Mouse (Mus musculus): ENCODE data around the gene Pphln1. TPM values are rescaled to one million over a fixed set of nuclear protein-coding genes. Genes with fewer than 3 reads are reported as not detected.

Pphln1 gene
- polyA plus RNA-seq, 1 experiment from 2014 or later, result 32.4 TPM

DNA sequence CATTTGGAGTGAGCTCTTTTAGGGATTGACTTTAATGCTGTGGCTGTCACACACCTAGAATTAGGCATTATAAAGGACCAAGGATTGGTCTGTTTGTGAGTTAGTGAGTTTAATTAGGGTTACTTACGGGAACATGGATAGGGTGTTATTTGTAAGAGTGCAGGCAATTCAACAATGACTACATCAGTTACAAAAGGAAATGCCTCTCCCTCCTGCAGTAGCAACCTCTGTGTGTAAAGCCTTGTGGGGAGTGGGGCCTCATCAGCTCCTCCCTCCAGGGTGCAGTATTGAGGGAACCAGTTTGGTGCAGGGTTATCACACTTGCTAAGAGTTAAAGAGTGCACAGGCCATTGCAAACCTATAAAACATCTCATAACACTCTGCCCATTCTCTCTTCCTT lies 73.9 kb downstream of the Pphln1 start:
- TF ChIP-seq CTCF (IDR thresholded peaks at IDR 0.05; ENCODE audit: low read depth), result no peak
- no peak for DNase-seq (ENCODE audit: low spot score)
- Histone ChIP-seq H3K27ac (no peak overlapping the region), H3K4me2 (ENCODE audit: low read length) (no peak overlapping the region), H3K9me3 (replicated peaks; ENCODE audit: low read length) (no peaks in the 10 kb centered on the region), H3K4me3 (replicated peaks; ENCODE audit: low read depth, low read length) (no peak overlapping the region), H3K4me1 (replicated peaks; ENCODE audit: insufficient read depth, low read length) (no peaks in the 10 kb centered on the region), H3K36me3 (ENCODE audit: insufficient read depth, low read length) (0 out of 2 replicates have a peak, but pooled peaks cover 3% of the 10 kb centered on the region), H3K27me3 (ENCODE audit: insufficient read depth, low read length) (no peaks in the 10 kb centered on the region), H3K9ac (ENCODE audit: low read depth, low read length) (no peak overlapping the region)
- no peak for ATAC-seq (replicated peaks; ENCODE audit: low FRiP score, low read depth)
- WGBS, result 72% methylated on average over 1 of the region's 1 CpGs

DNA sequence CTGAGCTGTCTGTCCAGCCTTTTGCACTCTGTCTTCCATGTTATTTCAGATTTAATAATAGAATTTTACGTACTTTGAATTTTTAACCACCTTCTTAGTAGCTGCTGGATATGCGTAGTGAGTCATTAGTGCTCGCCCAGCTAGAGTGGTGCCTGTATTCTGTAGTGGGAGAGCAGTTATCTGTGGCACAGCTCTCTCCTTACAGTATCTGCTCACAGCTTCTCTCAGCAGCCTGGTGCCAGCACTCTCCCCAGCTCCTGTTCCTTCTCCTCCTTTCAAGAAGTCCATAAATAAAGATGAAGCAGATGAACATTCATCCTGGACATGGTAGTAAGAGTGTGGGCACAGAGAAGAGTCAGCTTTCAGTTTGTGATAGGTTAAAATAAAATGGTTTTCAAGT lies 76.1 kb downstream of the Pphln1 start:
- no peak for DNase-seq (ENCODE audit: low spot score)
- H3K36me3 ChIP-seq (ENCODE audit: insufficient read depth, low read length), result 0 out of 2 replicates have a peak, but pooled peaks cover 3% of the 10 kb centered on the region
- no peak for TF ChIP-seq CTCF (IDR thresholded peaks at IDR 0.05; ENCODE audit: low read depth)
- no peak overlapping the region for H3K4me3 ChIP-seq (replicated peaks; ENCODE audit: low read depth, low read length)
- H3K9ac ChIP-seq (ENCODE audit: low read depth, low read length), result no peak overlapping the region
- H3K27ac ChIP-seq, result no peak overlapping the region
- H3K27me3 ChIP-seq (ENCODE audit: insufficient read depth, low read length), result no peaks in the 10 kb centered on the region
- no peaks in the 10 kb centered on the region for H3K9me3 ChIP-seq (replicated peaks; ENCODE audit: low read length)
- ATAC-seq (replicated peaks; ENCODE audit: low FRiP score, low read depth), result no peak
- WGBS, result 85% methylated on average over 3 of the region's 3 CpGs
- H3K4me1 ChIP-seq (replicated peaks; ENCODE audit: insufficient read depth, low read length), result no peaks in the 10 kb centered on the region
- H3K4me2 ChIP-seq (ENCODE audit: low read length), result no peak overlapping the region

DNA sequence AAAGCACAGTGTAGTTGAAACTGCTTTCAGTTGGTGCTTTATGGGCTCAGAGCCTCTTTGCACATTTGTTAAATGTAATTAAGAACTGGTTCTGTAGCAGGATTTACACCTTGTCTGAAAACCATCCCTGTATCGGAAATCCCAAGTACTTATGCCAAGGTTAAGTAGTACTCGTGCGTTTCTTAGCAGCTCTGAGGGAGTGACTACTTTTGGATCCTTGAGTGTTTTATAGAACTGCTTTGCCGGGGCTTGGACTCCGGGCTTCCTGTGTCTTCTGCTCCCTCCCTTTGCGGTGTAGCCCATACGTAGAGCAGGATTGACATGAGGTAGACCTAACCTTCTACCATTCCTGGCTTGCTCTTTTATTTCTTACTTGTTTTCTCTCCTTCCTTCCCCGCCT lies 77.5 kb downstream of the Pphln1 start:
- Histone ChIP-seq H3K27ac (no peak overlapping the region), H3K4me1 (replicated peaks; ENCODE audit: insufficient read depth, low read length) (no peaks in the 10 kb centered on the region), H3K36me3 (ENCODE audit: insufficient read depth, low read length) (0 out of 2 replicates have a peak, but pooled peaks cover 3% of the 10 kb centered on the region), H3K9me3 (replicated peaks; ENCODE audit: low read length) (no peaks in the 10 kb centered on the region), H3K4me3 (replicated peaks; ENCODE audit: low read depth, low read length) (no peak overlapping the region), H3K27me3 (ENCODE audit: insufficient read depth, low read length) (no peaks in the 10 kb centered on the region), H3K9ac (ENCODE audit: low read depth, low read length) (no peak overlapping the region), H3K4me2 (ENCODE audit: low read length) (no peak overlapping the region)
- DNase-seq (ENCODE audit: low spot score) (peak; percentile 40), ATAC-seq (replicated peaks; ENCODE audit: low FRiP score, low read depth) (no peak)
- TF ChIP-seq CTCF (IDR thresholded peaks at IDR 0.05; ENCODE audit: low read depth), result no peak
- 38% methylated on average over 8 of the region's 8 CpGs for WGBS

DNA sequence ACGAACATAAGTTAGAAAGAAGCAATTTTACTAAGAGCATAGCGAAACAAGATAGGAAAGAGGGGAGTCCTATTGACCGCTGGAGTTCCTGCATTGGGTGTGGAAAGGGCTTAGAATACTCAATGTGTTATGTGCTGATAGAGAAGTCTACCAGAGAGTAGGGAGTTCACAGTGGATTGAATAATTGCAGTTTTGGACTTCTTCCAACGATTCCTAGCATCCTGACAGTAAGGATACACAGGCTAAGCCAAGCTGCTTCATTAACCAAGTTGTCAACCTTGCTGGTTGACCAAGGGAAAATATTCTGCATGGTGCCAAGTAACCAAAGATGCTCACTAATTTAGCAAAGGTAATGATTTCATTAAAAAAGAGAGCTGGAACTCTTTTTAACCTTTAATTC lies 79.6 kb downstream of the Pphln1 start:
- Histone ChIP-seq H3K27me3 (ENCODE audit: insufficient read depth, low read length) (no peaks in the 10 kb centered on the region), H3K36me3 (ENCODE audit: insufficient read depth, low read length) (0 out of 2 replicates have a peak, but pooled peaks cover 2% of the 10 kb centered on the region), H3K27ac (no peak overlapping the region), H3K9me3 (replicated peaks; ENCODE audit: low read length) (no peaks in the 10 kb centered on the region), H3K9ac (ENCODE audit: low read depth, low read length) (no peak overlapping the region), H3K4me1 (replicated peaks; ENCODE audit: insufficient read depth, low read length) (no peaks in the 10 kb centered on the region), H3K4me3 (replicated peaks; ENCODE audit: low read depth, low read length) (no peak overlapping the region), H3K4me2 (ENCODE audit: low read length) (no peak overlapping the region)
- WGBS, result 89% methylated on average over 4 of the region's 4 CpGs
- DNase-seq (ENCODE audit: low spot score) (no peak), ATAC-seq (replicated peaks; ENCODE audit: low FRiP score, low read depth) (no peak)
- no peak for TF ChIP-seq CTCF (IDR thresholded peaks at IDR 0.05; ENCODE audit: low read depth)

DNA sequence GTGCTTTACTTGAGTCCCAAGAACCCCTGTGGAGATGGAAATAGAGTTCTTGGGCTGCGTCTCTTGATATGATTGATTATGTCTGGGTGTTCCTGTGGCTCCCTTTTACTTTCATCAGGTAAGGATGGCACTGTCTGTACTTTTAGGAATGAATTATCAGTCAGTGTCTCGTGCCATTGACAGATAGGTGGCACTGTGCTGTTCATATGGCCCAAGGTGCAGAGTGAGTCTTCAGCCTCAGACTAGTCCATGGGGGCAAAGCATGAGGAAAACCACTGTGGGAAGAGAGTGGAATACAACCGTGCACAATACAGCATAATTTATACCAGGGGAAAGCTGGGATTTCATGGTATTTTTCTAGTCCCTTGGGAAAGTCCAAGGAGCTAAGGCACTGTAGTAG lies 80.5 kb downstream of the Pphln1 start:
- 88% methylated on average over 3 of the region's 3 CpGs for WGBS
- H3K9me3 ChIP-seq (replicated peaks; ENCODE audit: low read length), result no peaks in the 10 kb centered on the region

DNA sequence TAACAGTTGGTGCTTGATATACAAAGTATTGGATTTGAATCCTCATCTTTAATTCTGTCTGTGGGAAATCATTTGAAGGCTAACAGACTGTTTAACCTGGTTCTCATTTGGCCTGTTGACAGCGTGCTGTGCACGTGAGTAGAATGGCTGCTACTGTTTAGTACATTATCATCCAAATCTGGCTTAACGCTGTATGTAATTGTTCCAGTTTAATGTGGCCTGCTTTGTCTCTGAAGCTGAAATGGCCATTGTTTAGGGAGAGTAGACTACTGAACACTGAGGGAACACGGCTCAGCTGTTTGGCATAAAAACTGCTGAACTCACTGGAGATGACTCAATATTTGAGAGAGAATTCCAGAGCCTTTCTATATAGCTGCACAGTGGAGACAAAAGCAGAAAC lies 81.3 kb downstream of the Pphln1 start:
- Histone ChIP-seq H3K27ac (no peak overlapping the region), H3K4me3 (replicated peaks; ENCODE audit: low read depth, low read length) (no peak overlapping the region), H3K36me3 (ENCODE audit: insufficient read depth, low read length) (no peaks in the 10 kb centered on the region), H3K27me3 (ENCODE audit: insufficient read depth, low read length) (no peaks in the 10 kb centered on the region), H3K9me3 (replicated peaks; ENCODE audit: low read length) (no peaks in the 10 kb centered on the region), H3K4me1 (replicated peaks; ENCODE audit: insufficient read depth, low read length) (no peaks in the 10 kb centered on the region), H3K9ac (ENCODE audit: low read depth, low read length) (no peak overlapping the region), H3K4me2 (ENCODE audit: low read length) (no peak overlapping the region)
- ATAC-seq (replicated peaks; ENCODE audit: low FRiP score, low read depth) (no peak), DNase-seq (ENCODE audit: low spot score) (no peak)
- WGBS, result 72% methylated on average over 4 of the region's 4 CpGs
- TF ChIP-seq CTCF (IDR thresholded peaks at IDR 0.05; ENCODE audit: low read depth), result no peak

More for the DNA sequence above, 80.5 kb downstream of the Pphln1 start:
- DNase-seq (ENCODE audit: low spot score) (no peak), ATAC-seq (replicated peaks; ENCODE audit: low FRiP score, low read depth) (no peak)
- Histone ChIP-seq H3K4me1 (replicated peaks; ENCODE audit: insufficient read depth, low read length) (no peaks in the 10 kb centered on the region), H3K27me3 (ENCODE audit: insufficient read depth, low read length) (no peaks in the 10 kb centered on the region), H3K9ac (ENCODE audit: low read depth, low read length) (no peak overlapping the region), H3K4me2 (ENCODE audit: low read length) (no peak overlapping the region), H3K36me3 (ENCODE audit: insufficient read depth, low read length) (no peaks in the 10 kb centered on the region), H3K27ac (no peak overlapping the region), H3K4me3 (replicated peaks; ENCODE audit: low read depth, low read length) (no peak overlapping the region)
- TF ChIP-seq CTCF (IDR thresholded peaks at IDR 0.05; ENCODE audit: low read depth), result peak; percentile 40; the same call in 1 of the 2 replicates

DNA sequence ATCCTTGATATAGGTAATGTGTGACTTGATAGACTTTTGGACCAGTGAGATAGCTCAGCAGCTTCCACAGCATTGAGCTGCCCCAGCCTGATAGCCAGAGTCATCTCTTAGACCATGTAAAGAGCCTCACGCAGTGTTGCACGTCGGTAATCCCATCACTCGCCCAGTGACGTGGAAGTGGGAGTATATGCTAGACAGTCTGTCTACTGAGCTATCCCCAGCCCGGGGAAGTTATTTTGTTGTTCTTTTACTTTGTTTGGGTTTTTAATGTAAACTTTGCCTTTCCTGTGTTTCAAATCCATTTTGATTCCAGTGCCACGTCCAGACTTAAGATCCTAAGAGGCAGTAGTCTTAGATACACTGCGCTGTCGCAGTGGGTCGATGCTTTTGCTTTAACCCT lies 83.0 kb downstream of the Pphln1 start:
- ATAC-seq (replicated peaks; ENCODE audit: low FRiP score, low read depth), result no peak
- no peak for TF ChIP-seq CTCF (IDR thresholded peaks at IDR 0.05; ENCODE audit: low read depth)
- DNase-seq (ENCODE audit: low spot score), result no peak
- Histone ChIP-seq H3K9me3 (replicated peaks; ENCODE audit: low read length) (no peaks in the 10 kb centered on the region), H3K27ac (no peak overlapping the region), H3K36me3 (ENCODE audit: insufficient read depth, low read length) (no peaks in the 10 kb centered on the region), H3K4me1 (replicated peaks; ENCODE audit: insufficient read depth, low read length) (no peaks in the 10 kb centered on the region), H3K4me2 (ENCODE audit: low read length) (no peak overlapping the region), H3K27me3 (ENCODE audit: insufficient read depth, low read length) (no peaks in the 10 kb centered on the region), H3K4me3 (replicated peaks; ENCODE audit: low read depth, low read length) (no peak overlapping the region), H3K9ac (ENCODE audit: low read depth, low read length) (no peak overlapping the region)
- WGBS, result 88% methylated on average over 10 of the region's 10 CpGs

Data from kidney, postnatal 0 days (tissue).